Mouse (Mus musculus) mouse embryonic stem cell (cell line): ENCODE measurements around the gene Ptx3.
"Not testable (repeated sequence)": the region's sequence is repeated elsewhere in the genome, so short reads cannot be mapped to it uniquely, and the experiment has no call there.

ENCODE experiments used
- in situ Hi-C, 2 experiments: fragments of 300-500 bp; cut with MboI; formaldehyde crosslinking; loops; 1 replicate in 1 of 2; 3 replicates in 1 of 2; pipeline ENCODE4 v1.14.3; 2019 to 2020; ENCODE audit warnings: low sequenced_read_pairs in 2 of 2, low pct_unique_long_range_greater_than_20kb in 1 of 2, mixed read lengths in 1 of 2; ENCODE audit not compliant: unreplicated experiment in 1 of 2

The Ptx3 gene

DNA sequence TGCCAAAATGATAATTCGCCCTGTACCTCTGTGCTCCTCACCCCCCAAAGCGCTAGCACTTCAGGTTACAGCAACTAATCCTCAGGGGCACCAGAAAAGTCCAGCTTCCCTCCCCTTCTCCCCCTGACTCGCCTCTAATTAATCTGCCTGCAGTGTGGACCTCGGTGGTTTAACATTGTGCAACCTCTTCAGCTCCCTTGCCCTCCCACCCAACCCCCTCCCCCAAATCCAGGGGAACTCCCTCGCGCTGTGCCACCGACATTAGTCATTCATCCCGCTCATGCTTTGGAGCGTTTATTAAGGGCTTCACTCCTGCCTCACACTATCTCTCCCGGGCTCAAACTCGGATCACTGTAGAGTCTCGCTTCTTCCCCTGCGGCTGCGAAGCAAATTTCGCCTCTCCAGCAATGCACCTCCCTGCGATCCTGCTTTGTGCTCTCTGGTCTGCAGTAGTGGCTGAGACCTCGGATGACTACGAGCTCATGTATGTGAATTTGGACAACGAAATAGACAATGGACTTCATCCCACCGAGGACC lies at the start of gene Ptx3:
TSS of gene Ptx3 (plus strand) at position 256 of the 537 bp plus-strand sequence.
- in situ Hi-C loops: no loop called here

- in situ Hi-C loops: no loop called here
These were observed 46.8 kb upstream of the Ptx3 start for GRCm38 (mm10) chr3:66172907-66173306.

DNA sequence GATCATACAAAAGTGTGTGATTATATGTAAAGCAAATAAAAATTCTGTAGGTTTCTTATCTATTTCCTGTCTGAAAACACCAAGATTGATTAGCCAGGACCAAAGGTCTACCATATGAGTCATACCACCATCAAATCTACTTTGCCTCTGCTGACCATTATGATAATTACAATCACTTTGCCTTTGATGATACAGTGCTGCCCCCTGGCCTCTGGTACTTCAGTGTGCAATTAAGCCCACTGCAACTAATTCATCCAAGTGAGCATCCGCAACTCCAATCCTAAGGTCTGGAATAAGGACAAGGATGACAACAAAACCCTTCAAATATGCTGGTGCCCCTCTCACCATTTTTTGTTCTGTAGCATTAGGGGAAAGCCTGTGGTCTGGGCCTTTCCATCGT lies 40.1 kb upstream of the Ptx3 start:
- in situ Hi-C loops: no loop called here

- in situ Hi-C loops: no loop called here
These were observed 25.7 kb upstream of the Ptx3 start for GRCm38 (mm10) chr3:66193910-66194562.

GRCm38 (mm10) chr3:66208836-66209573 lies 10.7 kb upstream of the Ptx3 start:
- in situ Hi-C loops: no loop called here

GRCm38 (mm10) chr3:66213524-66213923 lies 6.2 kb upstream of the Ptx3 start:
- in situ Hi-C loops: no loop called here

GRCm38 (mm10) chr3:66215759-66216158 lies 4.0 kb upstream of the Ptx3 start:
- in situ Hi-C loops: no loop called here

DNA sequence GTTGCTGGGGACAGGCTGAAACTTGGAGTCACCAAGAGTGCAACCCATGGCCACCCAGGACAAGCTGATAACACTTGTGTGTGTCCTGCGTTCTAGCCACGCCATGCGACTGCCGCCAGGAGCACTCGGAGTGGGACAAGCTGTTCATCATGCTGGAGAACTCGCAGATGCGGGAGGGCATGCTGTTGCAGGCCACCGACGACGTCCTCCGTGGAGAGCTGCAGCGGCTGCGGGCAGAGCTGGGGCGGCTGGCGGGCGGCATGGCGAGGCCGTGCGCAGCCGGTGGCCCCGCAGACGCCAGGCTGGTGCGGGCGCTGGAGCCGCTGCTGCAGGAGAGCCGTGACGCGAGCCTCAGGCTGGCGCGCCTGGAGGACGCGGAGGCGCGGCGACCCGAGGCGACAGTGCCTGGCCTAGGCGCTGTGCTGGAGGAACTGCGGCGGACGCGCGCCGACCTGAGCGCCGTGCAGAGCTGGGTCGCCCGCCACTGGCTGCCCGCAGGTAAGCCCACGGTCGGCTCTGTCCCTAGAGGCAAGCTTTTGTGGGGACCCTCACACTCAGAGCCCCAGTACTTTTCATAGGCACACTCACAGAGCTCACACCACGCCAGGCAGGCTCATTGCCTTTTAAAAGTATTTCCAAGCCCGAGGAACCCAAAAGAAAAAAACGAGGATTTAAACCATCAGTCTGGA lies 988 bp downstream of the Ptx3 start:
- in situ Hi-C loops: no loop called here

DNA sequence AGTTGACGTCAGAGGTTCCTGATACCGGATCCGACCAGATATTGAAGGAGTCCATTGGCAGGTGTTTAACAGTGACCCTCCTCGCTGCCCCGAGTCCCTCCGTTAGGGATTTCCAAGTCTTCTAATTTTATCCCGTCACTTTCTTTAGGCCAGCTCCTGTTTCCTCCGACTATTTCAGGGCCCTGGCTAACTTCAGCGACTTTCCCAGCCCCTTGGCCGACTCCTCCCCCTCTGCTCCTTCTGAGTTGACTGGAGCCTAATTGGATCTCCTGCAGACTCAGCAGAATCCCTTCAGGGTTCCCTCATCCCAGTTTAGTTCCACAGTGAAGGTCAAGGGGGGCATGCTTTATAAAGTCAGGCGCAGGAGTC lies 1.5 kb downstream of the Ptx3 start:
- in situ Hi-C loops: no loop called here

- in situ Hi-C loops: no loop called here
These were observed 5.3 kb downstream of the Ptx3 start for GRCm38 (mm10) chr3:66224931-66225537.

- in situ Hi-C loops: not testable (repeated sequence)
These were observed 16.6 kb downstream of the Ptx3 start for GRCm38 (mm10) chr3:66236234-66236871.

GRCm38 (mm10) chr3:66240476-66240875 lies 20.8 kb downstream of the Ptx3 start:
- in situ Hi-C loops: no loop called here

- in situ Hi-C loops: no loop called here
These were observed 32.1 kb downstream of the Ptx3 start for GRCm38 (mm10) chr3:66251842-66252241.

- in situ Hi-C loops: no loop called here
These were observed 34.9 kb downstream of the Ptx3 start for GRCm38 (mm10) chr3:66254504-66255105.

- in situ Hi-C loops: no loop called here
These were observed 42.6 kb downstream of the Ptx3 start for GRCm38 (mm10) chr3:66262319-66262718.

- in situ Hi-C loops: no loop called here
These were observed 43.6 kb downstream of the Ptx3 start for GRCm38 (mm10) chr3:66263270-66263669.
